Mouse (Mus musculus) embryonic facial prominence, embryonic 14.5 days (tissue): ENCODE measurements around the gene Tet3. TPM values are rescaled to one million over a fixed set of nuclear protein-coding genes. Genes with fewer than 3 reads are reported as not detected.

ENCODE experiments used
- ATAC-seq: fragments of 200-750 bp; cut with Nextera tagmentation; 2 replicates; pipeline ENCODE4 v1.8.0; 2017; ENCODE audit warnings: low read depth, moderate number of reproducible peaks, moderate TSS enrichment
- DNase-seq: peaks from one replicate; pipeline ENCODE4 v3.0.0-alpha.2; 2015; ENCODE audit warnings: low spot score
- H3K27ac ChIP-seq: fragments of 300-500 bp; sonication (generic); replicated peaks from 2 replicates; pipeline ENCODE4 v1.5.1; 2014; ENCODE audit warnings: low read depth, mild to moderate bottlenecking, low read length, moderate library complexity
- H3K27me3 ChIP-seq: fragments of 300-500 bp; sonication (generic); replicated peaks from 2 replicates; pipeline ENCODE4 v1.6.1; 2014; ENCODE audit warnings: low read length; ENCODE audit not compliant: control insufficient read depth, insufficient read depth
- H3K36me3 ChIP-seq: fragments of 300-500 bp; sonication (generic); 2 replicates; pipeline ENCODE4 v1.6.1; 2014; ENCODE audit warnings: low read length, mixed read lengths; ENCODE audit not compliant: control insufficient read depth, insufficient read depth
- H3K4me1 ChIP-seq: fragments of 300-500 bp; sonication (generic); 2 replicates; pipeline ENCODE4 v1.6.1; 2014; ENCODE audit warnings: antibody characterized with exemption, low read length; ENCODE audit not compliant: control insufficient read depth, insufficient read depth
- H3K4me2 ChIP-seq: fragments of 300-500 bp; sonication (generic); 2 replicates; pipeline ENCODE4 v1.6.1; 2014; ENCODE audit warnings: low read depth, mild to moderate bottlenecking, low read length, moderate library complexity, mixed read lengths
- H3K4me3 ChIP-seq: fragments of 300-500 bp; sonication (generic); 2 replicates; pipeline ENCODE4 v1.5.1; 2014; ENCODE audit warnings: low read depth, mild to moderate bottlenecking, low read length
- H3K9ac ChIP-seq: fragments of 300-500 bp; sonication (generic); 2 replicates; pipeline ENCODE4 v1.6.1; 2014; ENCODE audit warnings: low read depth, mild to moderate bottlenecking, low read length, moderate library complexity, mixed read lengths
- H3K9me3 ChIP-seq: fragments of 300-500 bp; sonication (generic); 2 replicates; pipeline ENCODE4 v1.6.1; 2016; ENCODE audit warnings: low read length; ENCODE audit not compliant: control insufficient read depth
- WGBS: fragments of 180-500 bp; shearing (Covaris S2); extraction: QIAGEN DNeasy Blood & Tissue Kit; methylation state at CpG from one replicate; pipeline ENCODE4 v1.1.7; 2014; 5-methylcytosine and 5-hydroxymethylcytosine counted together
- polyA plus RNA-seq: library from polyadenylated mRNA; unstranded; fragments of >200 nt; fragmentation: Nextera tagmentation; extraction: Ambion mirVana; gene quantifications from 2 replicates; pipeline ENCODE4 v1.2.1, GENCODE M21; 2014

Gene Tet3
- polyA plus RNA-seq, 1 experiment from 2014 or later, result 37.3 TPM

- DNase-seq (no peak), ATAC-seq (no peak)
- Histone ChIP-seq H3K4me3 (no peak overlapping the region), H3K9me3 (no peaks in the 10 kb centered on the region), H3K27ac (no peak overlapping the region), H3K9ac (no peak overlapping the region), H3K36me3 (peaks cover 96% of the 10 kb centered on the region), H3K4me2 (no peak overlapping the region), H3K27me3 (no peaks in the 10 kb centered on the region), H3K4me1 (no peaks in the 10 kb centered on the region)
- WGBS, result 90% methylated on average over 21 of the region's 21 CpGs
These were observed 88.4 kb downstream of the Tet3 start for GRCm38 (mm10) chr6:83370316-83370965.

- peaks cover 73% of the 10 kb centered on the region for H3K36me3 ChIP-seq
- no peak overlapping the region for H3K27ac ChIP-seq
- ATAC-seq (no peak), DNase-seq (no peak)
- no peaks in the 10 kb centered on the region for H3K27me3 ChIP-seq
- H3K4me3 ChIP-seq, result no peak overlapping the region
- no peak overlapping the region for H3K9ac ChIP-seq
- H3K9me3 ChIP-seq, result no peaks in the 10 kb centered on the region
- WGBS, result 89% methylated on average over 12 of the region's 12 CpGs
- no peak overlapping the region for H3K4me2 ChIP-seq
- no peaks in the 10 kb centered on the region for H3K4me1 ChIP-seq
These were observed 95.8 kb downstream of the Tet3 start for GRCm38 (mm10) chr6:83363075-83363474.

- DNase-seq (no peak), ATAC-seq (no peak)
- H3K9ac ChIP-seq, result no peak overlapping the region
- no peaks in the 10 kb centered on the region for H3K4me1 ChIP-seq
- H3K9me3 ChIP-seq, result no peaks in the 10 kb centered on the region
- H3K36me3 ChIP-seq, result peaks cover 66% of the 10 kb centered on the region
- 69% methylated on average over 11 of the region's 11 CpGs for WGBS
- no peak overlapping the region for H3K27ac ChIP-seq
- no peak overlapping the region for H3K4me2 ChIP-seq
- no peaks in the 10 kb centered on the region for H3K27me3 ChIP-seq
- no peak overlapping the region for H3K4me3 ChIP-seq
These were observed 97.2 kb downstream of the Tet3 start for GRCm38 (mm10) chr6:83361523-83362248.

GRCm38 (mm10) chr6:83357436-83357835 lies 101.4 kb downstream of the Tet3 start:
- DNase-seq (no peak), ATAC-seq (no peak)
- no peaks in the 10 kb centered on the region for H3K4me1 ChIP-seq
- no peak overlapping the region for H3K4me3 ChIP-seq
- no peaks in the 10 kb centered on the region for H3K27me3 ChIP-seq
- peaks cover 67% of the 10 kb centered on the region for H3K36me3 ChIP-seq
- H3K4me2 ChIP-seq, result no peak overlapping the region
- no peaks in the 10 kb centered on the region for H3K9me3 ChIP-seq
- 95% methylated on average over 10 of the region's 10 CpGs for WGBS
- H3K27ac ChIP-seq, result no peak overlapping the region
- no peak overlapping the region for H3K9ac ChIP-seq

GRCm38 (mm10) chr6:83356569-83357138 lies 102.2 kb downstream of the Tet3 start:
- ATAC-seq (peak; percentile 51; the same call in 1 of the 2 replicates), DNase-seq (peak; percentile 85)
- Histone ChIP-seq H3K27me3 (no peaks in the 10 kb centered on the region), H3K9ac (no peak overlapping the region), H3K9me3 (no peaks in the 10 kb centered on the region), H3K4me1 (no peaks in the 10 kb centered on the region), H3K4me2 (no peak overlapping the region), H3K4me3 (no peak overlapping the region), H3K27ac (no peak overlapping the region), H3K36me3 (peaks cover 67% of the 10 kb centered on the region)
- WGBS, result 26% methylated on average over 7 of the region's 7 CpGs

GRCm38 (mm10) chr6:83354856-83355781 lies 103.8 kb downstream of the Tet3 start:
- 78% methylated on average over 9 of the region's 9 CpGs for WGBS

GRCm38 (mm10) chr6:83352666-83353410 lies 106.0 kb downstream of the Tet3 start:
- WGBS, result 93% methylated on average over 24 of the region's 24 CpGs

More at GRCm38 (mm10) chr6:83354856-83355781, 103.8 kb downstream of the Tet3 start:
- Histone ChIP-seq H3K27ac (no peak overlapping the region), H3K27me3 (no peaks in the 10 kb centered on the region), H3K9me3 (no peaks in the 10 kb centered on the region), H3K4me1 (peaks cover 3% of the 10 kb centered on the region), H3K36me3 (peaks cover 52% of the 10 kb centered on the region), H3K9ac (no peak overlapping the region), H3K4me3 (no peak overlapping the region), H3K4me2 (no peak overlapping the region)
- DNase-seq (no peak), ATAC-seq (no peak)

More at GRCm38 (mm10) chr6:83352666-83353410, 106.0 kb downstream of the Tet3 start:
- H3K9ac ChIP-seq, result no peak overlapping the region
- no peaks in the 10 kb centered on the region for H3K9me3 ChIP-seq
- peaks cover 9% of the 10 kb centered on the region for H3K4me1 ChIP-seq
- no peak overlapping the region for H3K4me2 ChIP-seq
- H3K27me3 ChIP-seq, result no peaks in the 10 kb centered on the region
- ATAC-seq, result no peak
- peaks cover 34% of the 10 kb centered on the region for H3K36me3 ChIP-seq
- H3K27ac ChIP-seq, result no peak overlapping the region
- H3K4me3 ChIP-seq, result no peak overlapping the region
- DNase-seq, result no peak
